Mouse (Mus musculus) monocyte, adult 2 months (primary cell): ENCODE measurements around the gene Mto1.
"Not testable (repeated sequence)": the region's sequence is repeated elsewhere in the genome, so short reads cannot be mapped to it uniquely, and the experiment has no call there.

Experiments
- DNase-seq, 2 experiments: peaks; one replicate each; pipeline ENCODE4 v3.0.0; 2022; ENCODE audit warnings: low spot score in 2 of 2, low read depth in 1 of 2

The Mto1 gene

DNA sequence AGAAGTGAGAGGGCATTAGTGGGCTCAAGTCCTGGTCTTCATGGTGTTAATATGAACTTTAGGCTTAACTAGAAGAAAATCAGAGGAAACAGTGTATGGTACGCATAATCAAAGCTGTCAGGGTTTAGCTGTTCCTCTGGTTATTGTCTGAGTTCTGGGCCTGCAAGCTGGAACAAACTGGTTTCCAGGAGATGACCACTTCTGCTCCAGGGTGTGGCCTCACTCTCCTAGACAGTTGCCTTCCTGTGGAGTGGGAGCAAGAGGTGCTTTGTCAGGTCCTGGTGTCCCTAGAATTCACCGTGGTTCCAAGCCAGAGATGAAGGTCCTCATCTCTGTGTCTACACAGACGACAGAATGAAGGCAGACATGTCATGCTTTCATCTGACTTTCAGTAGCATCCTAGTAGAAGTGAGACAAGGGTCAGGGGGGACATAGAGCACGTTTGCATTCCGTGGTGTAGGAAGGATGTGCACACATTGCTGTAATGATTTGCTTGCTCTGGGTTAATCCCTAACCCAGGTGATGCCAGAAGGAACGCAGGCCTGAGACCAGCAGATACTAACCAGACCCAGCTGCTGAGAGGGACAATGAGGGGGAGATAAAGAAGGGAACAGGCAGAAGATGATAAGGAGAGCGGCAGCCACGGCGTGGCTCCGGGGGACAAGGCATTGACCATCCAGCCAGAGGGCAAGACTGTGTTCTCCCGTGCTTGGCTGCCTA lies 58.2 kb downstream of the Mto1 start:
- no peak for DNase-seq

DNA sequence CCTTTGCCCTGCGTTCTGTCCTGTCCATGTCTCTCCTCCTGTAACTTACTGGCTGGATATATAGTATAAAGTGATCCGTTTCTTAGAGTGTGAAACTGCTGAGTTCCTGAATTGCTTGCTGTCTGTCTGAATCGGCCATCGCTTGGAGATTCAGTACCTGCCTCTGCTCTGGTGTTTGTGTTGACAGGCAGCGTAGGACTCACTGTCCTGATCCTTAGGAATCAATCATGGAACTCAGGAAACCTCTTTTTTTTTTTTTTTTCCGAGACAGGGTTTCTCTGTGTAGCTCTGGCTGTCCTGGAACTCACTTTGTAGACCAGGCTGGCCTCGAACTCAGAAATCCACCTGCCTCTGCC lies 58.7 kb downstream of the Mto1 start:
- DNase-seq: no peak

DNA sequence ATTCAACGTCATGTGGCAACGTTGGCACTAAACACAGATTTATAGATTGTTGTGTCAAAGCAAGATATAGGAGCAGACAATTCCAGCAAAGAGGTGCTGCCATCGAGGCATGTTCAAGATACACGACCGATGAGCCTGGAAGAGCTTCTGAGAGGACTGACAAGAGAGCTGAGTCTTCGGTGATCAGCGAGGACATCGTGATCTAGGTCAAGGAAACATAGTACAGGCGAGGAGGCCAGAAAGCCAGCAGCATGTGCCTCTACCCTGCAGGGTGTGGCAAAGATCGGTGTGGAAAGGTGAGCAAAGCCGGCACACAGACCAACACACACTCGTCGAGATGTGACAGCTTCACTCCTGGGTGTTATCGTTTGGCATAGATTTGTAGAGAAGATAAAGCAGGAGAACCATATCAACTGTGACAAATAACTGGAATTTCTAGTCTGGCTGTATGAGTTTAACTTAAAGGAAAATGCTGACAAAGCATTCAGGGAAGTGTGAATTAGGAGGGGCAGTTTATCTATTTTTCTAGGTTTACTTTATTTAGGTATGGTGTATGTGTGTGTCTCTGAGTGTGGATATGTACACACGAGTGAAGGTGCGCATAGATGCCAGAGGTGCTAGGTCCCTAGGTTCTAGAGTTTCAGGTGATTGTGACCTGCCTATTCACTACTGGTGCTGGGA lies 60.2 kb downstream of the Mto1 start:
- no peak for DNase-seq

DNA sequence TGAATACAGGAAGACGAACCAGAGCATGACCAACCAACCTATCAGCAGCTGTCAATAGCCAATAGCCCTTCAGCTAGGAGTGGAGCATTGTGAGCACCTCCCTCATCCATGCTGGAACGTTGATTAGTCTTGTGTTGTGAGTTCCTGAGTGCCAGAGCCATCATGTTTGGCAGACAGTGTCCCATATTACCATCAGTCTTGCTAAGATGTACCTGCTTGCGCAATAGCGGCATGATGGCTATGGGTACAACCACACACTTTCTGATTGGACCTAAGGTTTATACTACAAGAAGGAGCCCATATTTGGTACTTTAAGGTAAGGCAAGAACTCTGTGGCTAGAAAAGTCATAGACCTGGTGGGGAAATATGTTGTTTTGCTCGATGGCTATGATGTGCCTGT lies 63.7 kb downstream of the Mto1 start:
- DNase-seq: no peak

DNA sequence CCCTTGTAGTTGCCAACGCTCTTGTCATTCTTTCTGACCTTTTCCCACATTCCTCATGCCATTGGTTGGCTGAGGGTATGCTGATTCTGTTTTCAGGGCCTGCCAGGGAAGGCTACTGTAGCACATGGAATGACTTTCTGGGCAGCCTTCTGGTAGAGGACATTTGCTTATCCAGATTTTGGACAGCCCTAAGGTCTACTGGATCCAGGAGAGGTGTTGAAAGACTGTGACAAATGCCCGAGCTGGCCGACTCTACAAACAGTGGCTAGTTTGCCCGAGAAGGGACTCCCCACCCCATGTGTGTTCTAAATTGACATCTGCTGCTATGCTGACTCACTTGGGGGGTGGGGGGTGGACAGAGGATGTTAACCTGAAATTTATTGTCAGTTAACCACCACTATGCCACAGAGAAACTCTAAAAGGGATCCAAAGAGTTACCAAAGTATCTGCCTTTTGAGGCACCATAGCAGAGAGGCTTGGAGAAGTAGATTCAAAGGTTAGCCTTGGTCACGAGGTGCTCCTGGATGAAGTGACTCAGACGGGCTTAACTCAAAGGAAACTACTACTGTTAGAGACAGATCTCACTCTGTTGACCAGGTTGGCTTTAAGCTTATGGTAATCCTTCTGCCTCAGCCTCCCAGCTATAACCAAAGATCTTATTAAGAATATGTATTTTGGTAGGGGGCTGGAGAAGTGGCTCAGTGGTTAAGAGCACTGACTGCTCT lies 65.9 kb downstream of the Mto1 start:
- no peak for DNase-seq

DNA sequence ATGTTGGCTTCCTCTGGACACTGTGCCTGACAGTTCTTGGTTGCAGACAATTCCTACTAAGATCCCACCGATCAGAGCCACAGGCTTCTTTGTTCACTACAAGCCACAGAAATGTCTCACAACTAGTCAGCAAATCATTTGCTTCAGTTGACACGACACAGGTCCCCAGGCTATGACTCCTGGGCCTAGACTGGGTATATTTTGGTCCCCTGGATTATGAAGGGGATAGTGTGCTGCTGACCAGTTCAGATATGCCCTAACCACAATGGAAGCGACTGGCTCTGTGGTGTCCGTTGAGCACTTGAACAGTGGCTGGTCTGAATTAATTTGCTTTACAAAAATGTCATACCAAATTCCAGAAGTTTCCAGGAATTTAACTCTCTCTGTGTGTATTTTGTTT lies 66.7 kb downstream of the Mto1 start:
- no peak for DNase-seq

DNA sequence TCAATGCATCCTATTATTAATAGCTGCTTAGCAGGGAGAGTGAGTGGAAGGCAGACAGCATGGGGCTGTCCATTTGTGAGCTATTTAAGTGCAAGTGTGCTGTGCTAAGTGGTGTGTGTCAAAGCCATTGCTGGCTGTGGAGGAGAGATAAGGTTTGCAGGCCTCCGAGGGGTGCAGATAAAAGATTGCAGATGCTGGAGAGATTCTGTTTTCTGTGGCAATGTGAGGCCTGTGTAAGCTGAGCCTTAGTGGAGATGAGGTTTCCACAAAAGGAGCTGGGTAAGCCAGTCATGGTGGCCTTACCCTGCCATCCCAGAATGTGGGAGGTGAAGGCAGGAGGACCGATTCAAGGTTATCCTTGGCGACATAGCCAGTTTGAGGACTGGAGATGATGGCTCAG lies 68.1 kb downstream of the Mto1 start:
- no peak for DNase-seq

DNA sequence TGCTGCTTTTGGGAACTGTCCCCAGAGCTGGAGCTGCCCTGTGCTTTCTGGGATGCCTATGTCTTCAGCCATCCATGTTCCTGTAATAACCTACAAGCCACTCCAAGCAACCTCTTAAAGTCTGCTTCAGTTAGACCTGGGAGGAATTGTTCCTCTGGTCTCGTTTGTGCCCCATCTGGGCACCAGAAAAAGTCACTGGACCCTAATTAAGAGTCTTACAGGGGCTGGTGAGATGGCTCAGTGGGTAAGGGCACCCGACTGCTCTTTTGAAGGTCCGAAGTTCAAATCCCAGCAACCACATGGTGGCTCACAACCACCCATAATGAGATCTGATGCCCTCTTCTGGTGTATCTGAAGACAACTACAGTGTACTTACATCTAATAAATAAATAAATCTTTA lies 69.2 kb downstream of the Mto1 start:
- not testable (repeated sequence) for DNase-seq

DNA sequence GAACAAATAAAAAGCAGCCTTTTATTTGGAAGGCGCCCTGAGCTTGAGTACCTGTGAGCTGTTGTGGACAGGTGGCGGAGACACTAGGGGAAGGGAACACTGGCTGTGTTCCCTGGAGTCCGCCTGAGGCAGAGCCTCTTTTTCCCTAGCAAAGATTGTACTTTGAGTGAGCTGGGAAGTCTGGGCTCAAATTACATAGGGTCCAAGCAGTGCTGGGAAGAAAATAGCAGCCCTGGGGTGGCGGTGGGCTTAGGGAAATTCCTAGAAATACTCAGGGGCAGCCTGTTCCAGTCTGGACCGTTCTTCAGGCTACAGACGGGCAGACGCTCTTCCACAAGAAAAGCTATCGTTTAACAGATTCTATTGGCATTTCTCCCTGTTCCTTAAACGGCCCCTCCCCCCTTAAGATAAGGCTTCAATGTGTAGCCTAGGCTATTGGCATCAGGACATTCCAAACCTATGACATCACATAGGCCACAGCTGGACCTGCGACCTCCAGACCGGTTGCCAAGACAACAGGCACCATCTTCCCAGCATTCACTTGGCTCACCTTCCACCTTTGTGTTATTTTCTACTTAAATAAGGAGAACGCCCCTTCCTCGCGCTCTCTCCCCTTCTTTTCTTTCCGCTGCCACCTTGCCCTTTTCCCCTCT lies 72.2 kb downstream of the Mto1 start:
- DNase-seq: no peak

DNA sequence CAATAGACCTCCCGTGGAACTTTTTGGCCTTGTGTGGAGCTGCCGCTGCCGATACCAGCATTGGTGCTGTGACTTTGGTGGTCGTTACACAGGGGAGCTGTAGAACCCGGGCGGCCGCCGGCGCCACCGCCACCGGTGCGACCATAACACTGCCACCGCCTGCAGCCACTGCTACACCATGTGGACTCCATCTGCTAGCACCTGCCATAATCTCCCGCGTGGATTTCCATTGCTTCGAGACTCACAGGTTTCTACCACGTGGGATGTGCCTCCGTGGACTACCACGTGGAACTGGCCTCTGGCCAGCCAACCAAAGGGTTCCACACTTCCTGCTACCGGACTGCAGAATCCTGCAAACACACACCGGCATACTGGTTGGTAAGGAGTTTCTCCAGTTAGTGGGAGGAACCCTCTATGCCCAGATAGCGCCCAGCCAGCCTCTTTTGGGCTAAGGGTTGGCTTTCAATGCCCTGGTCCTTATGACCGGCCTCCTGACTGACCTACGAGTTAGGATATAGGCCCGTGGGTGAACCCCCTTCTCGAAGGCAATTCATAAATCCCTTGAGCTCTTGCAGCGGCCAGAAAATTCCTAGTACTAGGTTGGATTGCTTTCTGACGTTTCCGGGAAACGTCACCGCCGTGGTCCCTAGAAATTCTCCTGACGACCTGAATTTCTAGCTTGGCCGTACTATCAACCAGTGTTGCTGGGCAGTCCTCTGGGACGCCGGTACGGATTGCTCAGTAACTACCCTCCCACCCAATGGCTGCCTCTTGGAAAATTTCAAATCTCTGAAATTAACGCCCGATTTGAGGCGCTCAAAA lies 73.0 kb downstream of the Mto1 start:
- peak in 1 of 2 experiments; percentile 23 for DNase-seq

DNA sequence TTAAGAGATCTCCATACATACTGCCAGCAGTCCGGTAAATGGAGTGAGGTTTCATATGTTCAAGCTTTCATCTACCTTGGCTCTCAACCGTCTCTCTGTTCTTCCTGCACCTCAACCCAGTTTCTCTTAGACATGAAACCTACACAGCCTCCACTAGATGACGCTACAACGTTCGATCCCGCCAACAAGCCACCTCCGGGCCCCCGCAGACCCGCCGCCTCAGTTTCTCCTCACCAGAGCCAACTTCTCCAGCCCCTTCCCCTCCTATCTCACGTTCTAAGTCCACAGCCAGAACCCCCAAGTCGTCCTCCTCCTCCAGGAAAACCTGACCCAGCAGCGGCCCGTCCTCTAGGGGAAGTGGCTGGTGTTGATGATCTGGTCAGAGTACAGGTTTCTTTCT lies 73.7 kb downstream of the Mto1 start:
- peak in 1 of 2 experiments; percentile 24 for DNase-seq
